Mouse (Mus musculus) myocyte (in vitro differentiated cells): ENCODE measurements around the gene Slc38a3.

Experiments
- MAX ChIP-seq: IDR thresholded peaks from one replicate; pipeline ENCODE4 v1.6.1; 2011; ENCODE audit warnings: low read depth, mild to moderate bottlenecking, control low read depth
- MYOD1 ChIP-seq, 3 experiments: IDR thresholded peaks; one replicate each; pipeline ENCODE4 v1.6.1; 2011; ENCODE audit warnings: control low read depth in 2 of 3, low read depth in 2 of 3, mild to moderate bottlenecking in 2 of 3, moderate library complexity in 1 of 3; ENCODE audit not compliant: insufficient read length in 2 of 3, control insufficient read depth in 1 of 3
- MYOG ChIP-seq, 3 experiments: IDR thresholded peaks; one replicate each; pipeline ENCODE4 v1.6.1; 2011; ENCODE audit warnings: control low read depth in 2 of 3, low read depth in 2 of 3, mild to moderate bottlenecking in 2 of 3; ENCODE audit not compliant: insufficient read length in 2 of 3, control insufficient read depth in 1 of 3, insufficient read depth in 1 of 3
- POLR2A ChIP-seq: IDR thresholded peaks from one replicate; pipeline ENCODE4 v1.6.1; 2011; ENCODE audit warnings: low read depth, mild to moderate bottlenecking, control low read depth, moderate library complexity; ENCODE audit not compliant: insufficient read length
- POLR2AphosphoS2 ChIP-seq: IDR thresholded peaks from one replicate; pipeline ENCODE4 v1.6.1; 2011; ENCODE audit warnings: low read depth, control low read depth; ENCODE audit not compliant: insufficient read length
- SRF ChIP-seq: IDR thresholded peaks from one replicate; pipeline ENCODE4 v1.6.1; 2011; ENCODE audit warnings: low read depth; ENCODE audit not compliant: control insufficient read depth, insufficient read length
- TCF12 ChIP-seq: IDR thresholded peaks from one replicate; pipeline ENCODE4 v1.6.1; 2011; ENCODE audit warnings: mild to moderate bottlenecking, control low read depth; ENCODE audit not compliant: poor library complexity, insufficient read depth, severe bottlenecking
- USF1 ChIP-seq: IDR thresholded peaks from one replicate; pipeline ENCODE4 v1.6.1; 2011; ENCODE audit warnings: low read depth, mild to moderate bottlenecking, control low read depth, moderate library complexity

GRCm38 (mm10) chr9:107682405-107682804, 13.1 kb upstream of the Slc38a3 start:
- TF ChIP-seq MYOD1 (IDR thresholded peaks at IDR 0.05; ENCODE audit: control insufficient read depth in 1 of 3, insufficient read length in 2 of 3, low read depth in 2 of 3) (no peak), POLR2A (no peak), TCF12 (no peak), POLR2AphosphoS2 (no peak), USF1 (no peak), SRF (no peak), MAX (no peak), MYOG (IDR thresholded peaks at IDR 0.05; ENCODE audit: control insufficient read depth in 1 of 3, insufficient read depth in 1 of 3, insufficient read length in 2 of 3, low read depth in 2 of 3) (no peak)
